Mouse (Mus musculus) liver, embryonic 14.5 days (tissue): ENCODE measurements around the gene Rgs2. TPM values are rescaled to one million over a fixed set of nuclear protein-coding genes. Genes with fewer than 3 reads are reported as not detected.

Source experiments
- ATAC-seq: fragments of 200-750 bp; cut with Nextera tagmentation; 2 replicates; pipeline ENCODE4 v1.8.0; 2017; ENCODE audit warnings: moderate number of reproducible peaks, mild to moderate bottlenecking, moderate library complexity; ENCODE audit not compliant: insufficient read depth
- DNase-seq, 3 experiments: peaks; one replicate each; pipeline ENCODE4 v3.0.0-alpha.2; 2012 to 2013; ENCODE audit warnings: low read depth in 3 of 3, low spot score in 3 of 3
- H3K27ac ChIP-seq: fragments of 300-500 bp; sonication (generic); 2 replicates; pipeline ENCODE4 v1.5.1; 2014; ENCODE audit warnings: moderate library complexity, mild to moderate bottlenecking, control low read depth, inconsistent platforms
- H3K27me3 ChIP-seq: fragments of 300-500 bp; sonication (generic); 2 replicates; pipeline ENCODE4 v1.6.1; 2014; ENCODE audit warnings: mild to moderate bottlenecking, low read length, moderate library complexity; ENCODE audit not compliant: control insufficient read depth, insufficient read depth
- H3K36me3 ChIP-seq: fragments of 300-500 bp; sonication (generic); replicated peaks from 2 replicates; pipeline ENCODE4 v1.6.1; 2014; ENCODE audit warnings: low read depth; ENCODE audit not compliant: control insufficient read depth, insufficient read depth
- H3K4me1 ChIP-seq, 2 experiments: fragments of 200-500 bp in 1 of 2; fragments of 300-500 bp in 1 of 2; sonication (generic) in 1 of 2; replicated peaks; 2 replicates each; pipeline ENCODE4 v1.6.1; 2012 to 2014; ENCODE audit warnings: antibody characterized with exemption in 1 of 2, inconsistent platforms in 1 of 2, low read length in 1 of 2; ENCODE audit not compliant: control insufficient read depth in 2 of 2, insufficient read depth in 2 of 2
- H3K4me2 ChIP-seq: fragments of 300-500 bp; sonication (generic); 2 replicates; pipeline ENCODE4 v1.6.1; 2014; ENCODE audit warnings: low read depth, mild to moderate bottlenecking, control low read depth, moderate library complexity
- H3K4me3 ChIP-seq, 2 experiments: fragments of 200-500 bp in 1 of 2; fragments of 300-500 bp in 1 of 2; sonication (generic) in 1 of 2; 2 replicates each; pipeline ENCODE4 v1.5.1; 2012 to 2014; ENCODE audit warnings: low read depth in 2 of 2, low read length in 2 of 2, mild to moderate bottlenecking in 2 of 2, control low read depth in 1 of 2, inconsistent platforms in 1 of 2, moderate library complexity in 1 of 2; ENCODE audit not compliant: insufficient read depth in 1 of 2
- H3K9ac ChIP-seq: fragments of 300-500 bp; sonication (generic); replicated peaks from 2 replicates; pipeline ENCODE4 v1.6.1; 2014; ENCODE audit warnings: mild to moderate bottlenecking, control low read depth, moderate library complexity
- H3K9me3 ChIP-seq: fragments of 300-500 bp; sonication (generic); 2 replicates; pipeline ENCODE4 v1.6.1; 2016; ENCODE audit warnings: low read length, mixed read lengths; ENCODE audit not compliant: control insufficient read depth
- CTCF ChIP-seq: IDR thresholded peaks from 2 replicates; pipeline ENCODE4 v1.5.1; 2016; ENCODE audit warnings: antibody characterized with exemption, low read depth, control low read depth
- EP300 ChIP-seq: IDR thresholded peaks from 2 replicates; pipeline ENCODE4 v1.6.1; 2016; ENCODE audit warnings: antibody characterized with exemption, low read depth
- WGBS: fragments of 180-500 bp; shearing (Covaris S2); extraction: QIAGEN DNeasy Blood & Tissue Kit; methylation state at CpG from one replicate; pipeline ENCODE4 v1.1.7; 2014; ENCODE audit not compliant: insufficient replicate concordance; 5-methylcytosine and 5-hydroxymethylcytosine counted together
- polyA plus RNA-seq, 2 experiments: library from polyadenylated mRNA; depleted of rRNA in 1 of 2; stranded (reverse) in 1 of 2; unstranded in 1 of 2; fragments of >200 nt; fragmentation: Nextera tagmentation in 1 of 2; extraction: Ambion mirVana in 1 of 2; gene quantifications; 2 replicates each; pipeline versions ENCODE4 v1.2.1 to v1.2.3; 2012 to 2014

Gene Rgs2
- polyA plus RNA-seq (2012; rRNA removed) (1.6 and 3.4 TPM in 2 replicates), polyA plus RNA-seq (2014; fragmentation: Nextera tagmentation; extraction: Ambion mirVana) (6.8 and 8.2 TPM in 2 replicates)

- WGBS: 1% methylated on average over 57 of the region's 57 CpGs
- H3K9me3 ChIP-seq: no peaks in the 10 kb centered on the region
- peak within 1 kb of the TSS; percentile 89 for H3K4me2 ChIP-seq
- TF ChIP-seq CTCF (no peak), EP300 (no peak)
- no peak within 1 kb of the TSS for H3K27ac ChIP-seq
- peak within 1 kb of the TSS; percentile 61 to 80 for H3K4me3 ChIP-seq
- no peaks in the 10 kb centered on the region for H3K27me3 ChIP-seq
- DNase-seq (peak; percentile 71 to 76 (median 73)), ATAC-seq (peak; percentile 99)
- peaks cover 3 to 8% of the 10 kb centered on the region in 2 experiments for H3K4me1 ChIP-seq
- H3K9ac ChIP-seq: peak within 1 kb of the TSS; percentile 45
- no peaks in the 10 kb centered on the region for H3K36me3 ChIP-seq
These were observed at the start of gene Rgs2 for GRCm38 (mm10) chr1:144003904-144004740. Gene Rgs2, minus strand, starts transcription at chr1:144004161.

- Histone ChIP-seq H3K9ac (no peak overlapping the region), H3K4me3 (no peak overlapping the region), H3K27ac (no peak overlapping the region), H3K9me3 (no peaks in the 10 kb centered on the region), H3K27me3 (no peaks in the 10 kb centered on the region), H3K4me1 (no peaks in the 10 kb centered on the region), H3K36me3 (no peaks in the 10 kb centered on the region), H3K4me2 (no peak overlapping the region)
- TF ChIP-seq EP300 (no peak), CTCF (no peak)
- 77% methylated on average over 4 of the region's 4 CpGs for WGBS
- DNase-seq (no peak), ATAC-seq (no peak)
These were observed 49.4 kb upstream of the Rgs2 start for GRCm38 (mm10) chr1:144053401-144053800.

GRCm38 (mm10) chr1:144041826-144042225 is 37.9 kb upstream of the Rgs2 start:
- Histone ChIP-seq H3K27me3 (no peaks in the 10 kb centered on the region), H3K4me2 (no peak overlapping the region), H3K9me3 (no peaks in the 10 kb centered on the region), H3K9ac (no peak overlapping the region), H3K36me3 (no peaks in the 10 kb centered on the region), H3K4me1 (no peaks in the 10 kb centered on the region), H3K27ac (no peak overlapping the region), H3K4me3 (no peak overlapping the region)
- TF ChIP-seq EP300: no peak
- DNase-seq (no peak), ATAC-seq (no peak)
- 55% methylated on average over 2 of the region's 2 CpGs for whole genome bisulfite sequencing

GRCm38 (mm10) chr1:144033498-144033897 is 29.5 kb upstream of the Rgs2 start:
- H3K36me3 ChIP-seq: no peaks in the 10 kb centered on the region
- no peaks in the 10 kb centered on the region for H3K27me3 ChIP-seq
- no peak overlapping the region for H3K4me3 ChIP-seq
- H3K4me2 ChIP-seq: no peak overlapping the region
- DNase-seq: no peak
- no peak overlapping the region for H3K27ac ChIP-seq
- H3K9ac ChIP-seq: no peak overlapping the region
- H3K4me1 ChIP-seq: no peaks in the 10 kb centered on the region
- no peaks in the 10 kb centered on the region for H3K9me3 ChIP-seq
- TF ChIP-seq EP300 (no peak), CTCF (no peak)
- 60% methylated on average over 1 of the region's 1 CpGs for WGBS
- ATAC-seq: no peak

- Histone ChIP-seq H3K36me3 (no peaks in the 10 kb centered on the region), H3K27ac (no peak overlapping the region), H3K4me2 (no peak overlapping the region), H3K9me3 (no peaks in the 10 kb centered on the region), H3K9ac (no peak overlapping the region), H3K4me1 (no peaks in the 10 kb centered on the region), H3K27me3 (no peaks in the 10 kb centered on the region), H3K4me3 (no peak overlapping the region)
- WGBS: 72% methylated on average over 6 of the region's 6 CpGs
- ATAC-seq (no peak), DNase-seq (no peak)
- no peak for TF ChIP-seq EP300
These were observed 26.5 kb upstream of the Rgs2 start for GRCm38 (mm10) chr1:144030499-144030898.
